Mouse (Mus musculus) midbrain, postnatal 0 days (tissue): ENCODE data around the gene Pogk. TPM values are rescaled to one million over a fixed set of nuclear protein-coding genes. Genes with fewer than 3 reads are reported as not detected.

Experiments
- ATAC-seq: fragments of 200-750 bp; cut with Nextera tagmentation; 2 replicates; pipeline ENCODE4 v1.8.0; 2017; ENCODE audit warnings: moderate number of reproducible peaks, mild to moderate bottlenecking, moderate TSS enrichment, moderate library complexity; ENCODE audit not compliant: low FRiP score
- DNase-seq: peaks from one replicate; pipeline ENCODE4 v3.0.0-alpha.2; 2015; ENCODE audit warnings: low spot score
- H3K27ac ChIP-seq: fragments of 300-500 bp; sonication (generic); 2 replicates; pipeline ENCODE4 v1.5.1; 2014; ENCODE audit warnings: low read depth, mild to moderate bottlenecking, low read length, mixed read lengths
- H3K27me3 ChIP-seq: fragments of 300-500 bp; sonication (generic); 2 replicates; pipeline ENCODE4 v1.6.1; 2014; ENCODE audit warnings: low read length, control low read depth, mixed read lengths; ENCODE audit not compliant: insufficient read depth
- H3K36me3 ChIP-seq: fragments of 300-500 bp; sonication (generic); 2 replicates; pipeline ENCODE4 v1.6.1; 2014; ENCODE audit warnings: low read length, control low read depth, mixed read lengths; ENCODE audit not compliant: insufficient read depth
- H3K4me1 ChIP-seq: fragments of 300-500 bp; sonication (generic); 2 replicates; pipeline ENCODE4 v1.6.1; 2014; ENCODE audit warnings: mild to moderate bottlenecking, control low read depth, antibody characterized with exemption, low read length, mixed read lengths; ENCODE audit not compliant: insufficient read depth
- H3K4me2 ChIP-seq: fragments of 300-500 bp; sonication (generic); 2 replicates; pipeline ENCODE4 v1.6.1; 2014; ENCODE audit warnings: low read depth, mild to moderate bottlenecking, low read length, mixed read lengths; ENCODE audit not compliant: poor library complexity, severe bottlenecking
- H3K4me3 ChIP-seq: fragments of 300-500 bp; sonication (generic); 2 replicates; pipeline ENCODE4 v1.5.1; 2014; ENCODE audit warnings: low read depth, mild to moderate bottlenecking, low read length, moderate library complexity
- H3K9ac ChIP-seq: fragments of 300-500 bp; sonication (generic); replicated peaks from 2 replicates; pipeline ENCODE4 v1.6.1; 2014; ENCODE audit warnings: mild to moderate bottlenecking, low read length, moderate library complexity, mixed read lengths; ENCODE audit not compliant: poor library complexity, severe bottlenecking
- H3K9me3 ChIP-seq: fragments of 300-500 bp; sonication (generic); 2 replicates; pipeline ENCODE4 v1.6.1; 2016; ENCODE audit warnings: low read length, control low read depth
- CTCF ChIP-seq: IDR thresholded peaks from 2 replicates; pipeline ENCODE4 v1.5.1; 2016; ENCODE audit warnings: antibody characterized with exemption, mild to moderate bottlenecking
- WGBS: fragments of 180-500 bp; shearing (Covaris S2); extraction: QIAGEN DNeasy Blood & Tissue Kit; methylation state at CpG from one replicate; pipeline ENCODE4 v1.1.7; 2014; 5-methylcytosine and 5-hydroxymethylcytosine counted together
- polyA plus RNA-seq: library from polyadenylated mRNA; unstranded; fragments of >200 nt; fragmentation: Nextera tagmentation; extraction: Ambion mirVana; gene quantifications from 2 replicates; pipeline ENCODE4 v1.2.1, GENCODE M21; 2015
- total RNA-seq: library from RNA; depleted of rRNA; stranded (reverse); fragments of >200 nt; gene quantifications from 2 replicates; pipeline ENCODE4 v1.2.3, GENCODE M21; 2014

The Pogk gene
- total and polyA plus RNA-seq, 2 experiments from 2014 or later: 22.0 to 77.9 TPM

- 100% methylated on average over 1 of the region's 1 CpGs for WGBS
- H3K27ac ChIP-seq: no peak overlapping the region
- DNase-seq: no peak
- no peak overlapping the region for H3K4me2 ChIP-seq
- ATAC-seq: no peak
- no peak overlapping the region for H3K4me3 ChIP-seq
- H3K9me3 ChIP-seq: no peaks in the 10 kb centered on the region
- no peaks in the 10 kb centered on the region for H3K36me3 ChIP-seq
- H3K9ac ChIP-seq: no peak overlapping the region
- H3K27me3 ChIP-seq: no peaks in the 10 kb centered on the region
- H3K4me1 ChIP-seq: peaks cover 8% of the 10 kb centered on the region; the same call in 1 of the 2 replicates
- no peak for TF ChIP-seq CTCF
Observed at GRCm38 (mm10) chr1:166411541-166411940, 1.9 kb upstream of the Pogk start.

- peak; percentile 19 for DNase-seq
- WGBS: under 1% methylated on average over 36 of the region's 45 CpGs
- peak overlapping the region; percentile 81 for H3K4me2 ChIP-seq
Observed at GRCm38 (mm10) chr1:166409177-166409700, 424 bp downstream of the Pogk start.

GRCm38 (mm10) chr1:166403846-166404245, 5.8 kb downstream of the Pogk start:
- ATAC-seq (no peak), DNase-seq (no peak)
- Histone ChIP-seq H3K4me3 (no peak overlapping the region), H3K36me3 (peaks cover 26% of the 10 kb centered on the region), H3K9me3 (no peaks in the 10 kb centered on the region), H3K27ac (no peak overlapping the region), H3K4me1 (peaks cover 8% of the 10 kb centered on the region; the same call in 1 of the 2 replicates), H3K4me2 (no peak overlapping the region), H3K27me3 (no peaks in the 10 kb centered on the region), H3K9ac (no peak overlapping the region)
- no peak for TF ChIP-seq CTCF
- 97% methylated on average over 3 of the region's 3 CpGs for WGBS

More at GRCm38 (mm10) chr1:166409177-166409700, 424 bp downstream of the Pogk start:
- peaks cover 8% of the 10 kb centered on the region; the same call in 1 of the 2 replicates for H3K4me1 ChIP-seq
- peak; percentile 78 for ATAC-seq
- H3K9ac ChIP-seq: peak overlapping the region; percentile 94
- TF ChIP-seq CTCF: no peak
- H3K27ac ChIP-seq: peak overlapping the region; percentile 84
- H3K4me3 ChIP-seq: peak overlapping the region; percentile 86
- no peaks in the 10 kb centered on the region; the same call in 1 of the 2 replicates for H3K36me3 ChIP-seq
- H3K27me3 ChIP-seq: no peaks in the 10 kb centered on the region
- no peaks in the 10 kb centered on the region for H3K9me3 ChIP-seq

- Histone ChIP-seq H3K4me3 (no peak overlapping the region), H3K9ac (no peak overlapping the region), H3K4me2 (no peak overlapping the region), H3K27me3 (no peaks in the 10 kb centered on the region), H3K36me3 (peaks cover 45% of the 10 kb centered on the region), H3K27ac (no peak overlapping the region), H3K4me1 (no peaks in the 10 kb centered on the region), H3K9me3 (no peaks in the 10 kb centered on the region)
- DNase-seq (peak; percentile 79), ATAC-seq (no peak)
- 68% methylated on average over 4 of the region's 4 CpGs for WGBS
- no peak for TF ChIP-seq CTCF
Observed at GRCm38 (mm10) chr1:166402003-166402402, 7.7 kb downstream of the Pogk start.

DNA sequence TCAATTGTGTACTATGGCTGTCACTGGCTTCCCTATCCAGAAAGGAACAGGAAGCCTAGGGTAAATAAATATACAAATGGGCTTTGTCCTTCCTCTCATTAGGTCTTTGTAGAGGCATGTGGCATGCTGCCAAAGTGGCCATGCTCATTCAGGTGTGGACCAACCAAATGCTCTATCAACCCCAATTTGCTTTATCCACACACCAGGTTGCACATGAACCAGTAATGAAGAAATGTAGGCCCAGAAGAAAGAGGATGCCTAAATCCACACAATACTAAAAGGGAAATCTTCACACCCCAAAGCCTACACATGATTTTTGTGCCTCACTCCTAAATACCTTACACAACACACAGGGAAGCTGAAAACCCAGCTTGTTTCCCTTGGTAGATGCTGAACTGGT, 8.2 kb downstream of the Pogk start:
- no peaks in the 10 kb centered on the region for H3K27me3 ChIP-seq
- peak; percentile 51 for DNase-seq
- peaks cover 50% of the 10 kb centered on the region for H3K36me3 ChIP-seq
- H3K4me3 ChIP-seq: no peak overlapping the region
- no peak overlapping the region for H3K9ac ChIP-seq
- H3K9me3 ChIP-seq: no peaks in the 10 kb centered on the region
- no peaks in the 10 kb centered on the region for H3K4me1 ChIP-seq
- no peak overlapping the region for H3K27ac ChIP-seq
- ATAC-seq: no peak
- H3K4me2 ChIP-seq: no peak overlapping the region
- TF ChIP-seq CTCF: no peak

GRCm38 (mm10) chr1:166396381-166396780, 13.3 kb downstream of the Pogk start:
- no peaks in the 10 kb centered on the region for H3K4me1 ChIP-seq
- ATAC-seq: no peak
- no peak overlapping the region for H3K4me3 ChIP-seq
- H3K9ac ChIP-seq: no peak overlapping the region
- peaks cover 59% of the 10 kb centered on the region for H3K36me3 ChIP-seq
- H3K27ac ChIP-seq: no peak overlapping the region
- H3K27me3 ChIP-seq: no peaks in the 10 kb centered on the region
- H3K4me2 ChIP-seq: no peak overlapping the region
- no peak for TF ChIP-seq CTCF
- H3K9me3 ChIP-seq: no peaks in the 10 kb centered on the region
- WGBS: 94% methylated on average over 6 of the region's 6 CpGs
- no peak for DNase-seq
